Mouse (Mus musculus) forebrain, embryonic 16.5 days (tissue): ENCODE data around the gene Dnm3. TPM values are rescaled to one million over a fixed set of nuclear protein-coding genes. Genes with fewer than 3 reads are reported as not detected.

Source experiments
- ATAC-seq: fragments of 200-750 bp; cut with Nextera tagmentation; 2 replicates; pipeline ENCODE4 v1.8.0; 2017; ENCODE audit warnings: mild to moderate bottlenecking, moderate library complexity
- H3K27ac ChIP-seq: fragments of 300-500 bp; sonication (generic); 2 replicates; pipeline ENCODE4 v1.5.1; 2014; ENCODE audit warnings: low read length, control low read depth
- H3K27me3 ChIP-seq: fragments of 300-500 bp; sonication (generic); replicated peaks from 2 replicates; pipeline ENCODE4 v1.6.1; 2014; ENCODE audit warnings: low read length; ENCODE audit not compliant: control insufficient read depth, insufficient read depth
- H3K36me3 ChIP-seq: fragments of 300-500 bp; sonication (generic); 2 replicates; pipeline ENCODE4 v1.6.1; 2014; ENCODE audit not compliant: control insufficient read depth, insufficient read depth
- H3K4me1 ChIP-seq: fragments of 300-500 bp; sonication (generic); replicated peaks from 2 replicates; pipeline ENCODE4 v1.6.1; 2014; ENCODE audit warnings: low read length; ENCODE audit not compliant: control insufficient read depth, insufficient read depth
- H3K4me2 ChIP-seq: fragments of 300-500 bp; sonication (generic); 2 replicates; pipeline ENCODE4 v1.6.1; 2014; ENCODE audit warnings: mild to moderate bottlenecking, low read length, control low read depth
- H3K4me3 ChIP-seq: fragments of 300-500 bp; sonication (generic); replicated peaks from 2 replicates; pipeline ENCODE4 v1.5.1; 2014; ENCODE audit warnings: mild to moderate bottlenecking, low read length, control low read depth
- H3K9ac ChIP-seq: fragments of 300-500 bp; sonication (generic); replicated peaks from 2 replicates; pipeline ENCODE4 v1.6.1; 2014; ENCODE audit warnings: low read depth, low read length, control low read depth
- H3K9me3 ChIP-seq: fragments of 300-500 bp; sonication (generic); 2 replicates; pipeline ENCODE4 v1.6.1; 2016; ENCODE audit warnings: low read length; ENCODE audit not compliant: control insufficient read depth
- WGBS: fragments of 180-500 bp; shearing (Covaris S2); extraction: QIAGEN DNeasy Blood & Tissue Kit; methylation state at CpG from one replicate; pipeline ENCODE4 v1.1.7; 2014; 5-methylcytosine and 5-hydroxymethylcytosine counted together
- polyA plus RNA-seq: library from polyadenylated mRNA; unstranded; fragments of >200 nt; fragmentation: Nextera tagmentation; extraction: Ambion mirVana; gene quantifications from 2 replicates; pipeline ENCODE4 v1.2.1, GENCODE M21; 2015

The Dnm3 gene
- polyA plus RNA-seq, 1 experiment from 2014 or later, result 41.8 TPM

- Histone ChIP-seq H3K9ac (no peak overlapping the region), H3K27me3 (no peaks in the 10 kb centered on the region), H3K27ac (no peak overlapping the region), H3K36me3 (no peaks in the 10 kb centered on the region), H3K4me2 (no peak overlapping the region), H3K4me1 (no peaks in the 10 kb centered on the region), H3K9me3 (no peaks in the 10 kb centered on the region), H3K4me3 (no peak overlapping the region)
- ATAC-seq, result no peak
- 20% methylated on average over 4 of the region's 4 CpGs for WGBS
These were observed 261.2 kb downstream of the Dnm3 start for GRCm38 (mm10) chr1:162216656-162217055.

DNA sequence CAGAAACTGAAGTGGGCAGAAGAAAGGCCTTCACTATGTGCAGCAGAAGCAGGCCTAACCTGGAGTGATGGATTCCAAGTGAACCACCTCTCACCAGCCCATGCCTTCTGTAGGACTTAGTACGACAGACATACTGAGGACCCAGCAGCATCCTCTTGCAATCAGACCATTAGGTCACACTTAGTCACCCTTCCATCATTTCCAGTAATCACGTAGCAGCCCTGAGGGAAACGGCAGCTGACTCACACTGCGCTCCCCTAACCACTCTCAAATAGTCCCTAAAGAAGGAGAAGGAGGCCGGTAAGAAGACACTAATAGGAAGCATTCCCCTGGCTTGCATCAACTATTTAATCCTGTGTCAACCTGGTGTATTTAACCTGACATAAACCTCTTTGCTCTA, 262.1 kb downstream of the Dnm3 start:
- Histone ChIP-seq H3K27me3 (no peaks in the 10 kb centered on the region), H3K9me3 (no peaks in the 10 kb centered on the region), H3K27ac (no peak overlapping the region), H3K4me3 (no peak overlapping the region), H3K9ac (no peak overlapping the region), H3K4me1 (no peaks in the 10 kb centered on the region), H3K4me2 (no peak overlapping the region), H3K36me3 (no peaks in the 10 kb centered on the region)
- no peak for ATAC-seq
- 80% methylated on average over 5 of the region's 5 CpGs for WGBS

DNA sequence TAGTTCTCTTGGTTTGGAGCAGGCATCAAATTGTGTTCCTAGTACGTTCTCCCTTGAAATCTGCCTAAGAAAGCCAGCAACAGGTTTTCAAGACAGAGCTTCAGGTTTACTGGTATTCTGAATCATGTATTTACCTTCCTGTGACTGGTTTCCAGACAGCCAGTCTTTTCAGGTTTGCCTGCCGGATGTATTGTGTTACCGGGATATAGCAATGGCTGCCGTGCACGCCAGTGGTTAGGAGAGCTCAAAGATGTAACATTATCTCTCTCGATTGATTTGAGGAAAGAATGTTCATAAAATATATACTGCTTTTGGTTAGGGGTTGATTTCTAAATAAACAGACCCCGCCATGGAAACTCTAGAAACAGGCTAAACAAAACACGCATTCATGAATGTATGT, 264.8 kb downstream of the Dnm3 start:
- Histone ChIP-seq H3K27me3 (no peaks in the 10 kb centered on the region), H3K27ac (no peak overlapping the region), H3K4me1 (peaks cover 4% of the 10 kb centered on the region; the same call in 1 of the 2 replicates), H3K4me3 (no peak overlapping the region), H3K9me3 (no peaks in the 10 kb centered on the region), H3K4me2 (no peak overlapping the region), H3K36me3 (no peaks in the 10 kb centered on the region), H3K9ac (no peak overlapping the region)
- WGBS, result 90% methylated on average over 8 of the region's 8 CpGs
- no peak for ATAC-seq

DNA sequence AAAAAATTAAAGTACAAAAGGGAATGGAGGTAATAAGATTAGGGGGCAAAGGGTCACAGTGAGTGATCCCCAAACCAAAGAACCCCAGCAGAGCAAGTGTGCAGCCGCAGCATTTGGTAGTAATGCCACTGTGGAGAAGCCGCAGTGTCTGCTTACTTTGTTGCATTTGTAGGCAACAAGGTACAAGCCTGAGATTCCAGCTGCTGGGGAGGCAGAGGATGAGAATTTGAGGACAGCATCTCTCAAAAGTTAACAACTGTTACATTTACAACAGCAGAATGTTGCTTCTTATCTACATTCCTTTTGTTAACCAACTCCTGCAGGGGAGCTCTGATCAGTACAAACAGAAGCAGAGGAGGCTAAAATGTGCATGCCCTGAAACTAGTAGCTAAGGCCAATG, 267.3 kb downstream of the Dnm3 start:
- WGBS, result 25% methylated on average over 2 of the region's 2 CpGs
- ATAC-seq, result no peak

GRCm38 (mm10) chr1:162209487-162210149, 268.2 kb downstream of the Dnm3 start:
- Histone ChIP-seq H3K4me3 (no peak overlapping the region), H3K36me3 (no peaks in the 10 kb centered on the region), H3K4me2 (no peak overlapping the region), H3K4me1 (peaks cover 4% of the 10 kb centered on the region; the same call in 1 of the 2 replicates), H3K27ac (no peak overlapping the region), H3K9me3 (no peaks in the 10 kb centered on the region), H3K9ac (no peak overlapping the region), H3K27me3 (no peaks in the 10 kb centered on the region)
- 13% methylated on average over 10 of the region's 10 CpGs for WGBS
- ATAC-seq, result no peak

More for the DNA sequence above, 267.3 kb downstream of the Dnm3 start:
- Histone ChIP-seq H3K27me3 (no peaks in the 10 kb centered on the region), H3K9ac (no peak overlapping the region), H3K9me3 (no peaks in the 10 kb centered on the region), H3K4me1 (peaks cover 4% of the 10 kb centered on the region; the same call in 1 of the 2 replicates), H3K36me3 (no peaks in the 10 kb centered on the region), H3K4me3 (no peak overlapping the region), H3K27ac (no peak overlapping the region), H3K4me2 (no peak overlapping the region)

DNA sequence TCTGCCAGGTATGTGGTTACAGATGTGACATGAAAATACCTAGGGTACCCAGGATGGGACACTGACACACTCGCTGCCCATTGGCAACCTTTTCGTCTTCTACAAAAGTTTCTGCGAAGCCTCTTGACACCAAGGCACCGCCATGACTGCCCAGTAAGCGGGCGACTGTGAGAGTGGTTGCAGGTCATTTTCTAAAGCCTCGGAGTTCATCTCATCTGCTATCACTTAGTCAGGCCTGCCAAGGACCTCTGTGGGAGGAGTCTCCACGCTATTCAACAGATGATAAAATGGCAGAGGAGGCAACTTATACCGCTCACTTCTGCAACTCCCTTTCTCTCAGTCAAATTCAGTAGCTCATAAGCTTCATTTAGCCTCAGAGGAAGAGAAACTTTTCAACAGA, 268.8 kb downstream of the Dnm3 start:
- 84% methylated on average over 9 of the region's 9 CpGs for WGBS
- H3K27ac ChIP-seq, result no peak overlapping the region
- ATAC-seq, result no peak

GRCm38 (mm10) chr1:162207708-162208043, 270.2 kb downstream of the Dnm3 start:
- Histone ChIP-seq H3K4me1 (peaks cover 4% of the 10 kb centered on the region; the same call in 1 of the 2 replicates), H3K4me3 (no peak overlapping the region), H3K9ac (no peak overlapping the region), H3K36me3 (no peaks in the 10 kb centered on the region), H3K9me3 (no peaks in the 10 kb centered on the region), H3K4me2 (no peak overlapping the region; the same call in 1 of the 2 replicates), H3K27ac (no peak overlapping the region), H3K27me3 (no peaks in the 10 kb centered on the region)
- no peak for ATAC-seq
- 25% methylated on average over 7 of the region's 7 CpGs for WGBS

More for the DNA sequence above, 268.8 kb downstream of the Dnm3 start:
- no peak overlapping the region for H3K9ac ChIP-seq
- no peaks in the 10 kb centered on the region for H3K27me3 ChIP-seq
- no peaks in the 10 kb centered on the region for H3K9me3 ChIP-seq
- H3K4me2 ChIP-seq, result no peak overlapping the region
- H3K4me1 ChIP-seq, result peaks cover 4% of the 10 kb centered on the region; the same call in 1 of the 2 replicates
- no peaks in the 10 kb centered on the region for H3K36me3 ChIP-seq
- H3K4me3 ChIP-seq, result no peak overlapping the region

- H3K27ac ChIP-seq, result no peak overlapping the region
- no peak overlapping the region for H3K4me3 ChIP-seq
- H3K9ac ChIP-seq, result no peak overlapping the region
- H3K36me3 ChIP-seq, result no peaks in the 10 kb centered on the region
- H3K9me3 ChIP-seq, result no peaks in the 10 kb centered on the region
- H3K4me1 ChIP-seq, result peaks cover 4% of the 10 kb centered on the region; the same call in 1 of the 2 replicates
- no peaks in the 10 kb centered on the region for H3K27me3 ChIP-seq
- 68% methylated on average over 12 of the region's 12 CpGs for WGBS
- H3K4me2 ChIP-seq, result no peak overlapping the region; the same call in 1 of the 2 replicates
- no peak for ATAC-seq
These were observed 270.7 kb downstream of the Dnm3 start for GRCm38 (mm10) chr1:162206998-162207707.

DNA sequence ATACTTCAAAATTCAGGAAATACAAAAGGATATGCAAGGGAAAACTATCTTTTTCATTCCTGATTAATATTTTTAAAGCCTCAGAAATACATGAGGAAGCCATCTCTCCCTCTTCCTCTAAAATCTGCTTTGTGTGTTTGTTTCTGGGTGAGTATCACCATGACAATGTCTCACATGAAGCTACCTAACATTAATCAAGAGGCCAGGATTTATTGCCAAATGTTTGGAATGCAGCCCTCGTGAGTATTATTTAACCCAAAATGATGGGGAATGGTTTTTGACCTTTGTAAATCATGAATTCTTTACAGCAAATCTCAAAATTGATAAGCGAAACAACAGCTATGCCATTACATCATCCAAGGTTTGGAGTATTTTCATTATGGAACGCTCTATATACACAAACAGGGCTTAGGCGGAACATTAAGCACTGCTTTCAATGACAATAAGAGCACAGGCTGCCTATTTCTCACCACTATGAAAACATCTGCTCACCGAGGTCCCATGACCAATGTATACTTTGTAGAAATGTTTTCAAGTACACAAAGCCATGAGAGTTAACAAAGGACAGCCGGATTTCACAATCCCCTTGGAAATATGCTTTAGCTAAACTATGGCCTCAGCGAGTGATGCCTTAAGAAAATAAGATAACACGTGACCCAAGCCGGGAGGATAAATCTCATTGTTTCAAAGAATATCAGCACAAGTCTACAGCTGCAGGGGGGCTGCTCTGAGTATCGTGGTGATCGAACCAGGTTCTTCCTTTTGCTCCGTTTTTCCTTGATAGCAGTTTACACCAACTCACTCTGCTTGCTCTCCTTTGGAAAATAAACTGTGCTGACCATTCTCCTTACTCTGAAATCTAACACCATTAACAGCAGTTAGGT, 275.1 kb downstream of the Dnm3 start:
- no peak for ATAC-seq
- Histone ChIP-seq H3K4me2 (no peak overlapping the region), H3K27me3 (no peaks in the 10 kb centered on the region), H3K9ac (no peak overlapping the region), H3K4me1 (no peaks in the 10 kb centered on the region), H3K27ac (no peak overlapping the region), H3K4me3 (no peak overlapping the region), H3K36me3 (no peaks in the 10 kb centered on the region), H3K9me3 (no peaks in the 10 kb centered on the region)
- 64% methylated on average over 12 of the region's 12 CpGs for WGBS
